Mouse (Mus musculus) liver, embryonic 11.5 days (tissue): ENCODE data around the gene Ppp1r35. TPM values are rescaled to one million over a fixed set of nuclear protein-coding genes. Genes with fewer than 3 reads are reported as not detected.

Experiments
- ATAC-seq: fragments of 200-750 bp; cut with Nextera tagmentation; replicated peaks from 2 replicates; pipeline ENCODE4 v1.8.0; 2017; ENCODE audit warnings: moderate number of reproducible peaks, mild to moderate bottlenecking, moderate TSS enrichment, moderate library complexity; ENCODE audit not compliant: low FRiP score
- DNase-seq: peaks from one replicate; pipeline ENCODE4 v3.0.0-alpha.2; 2017; ENCODE audit warnings: low spot score
- H3K27ac ChIP-seq: fragments of 300-500 bp; sonication (generic); 2 replicates; pipeline ENCODE4 v1.5.1; 2014; ENCODE audit warnings: mild to moderate bottlenecking, low read depth, low read length, control low read depth
- H3K27me3 ChIP-seq: fragments of 300-500 bp; sonication (generic); replicated peaks from 2 replicates; pipeline ENCODE4 v1.6.1; 2014; ENCODE audit warnings: low read length, mixed read lengths; ENCODE audit not compliant: control insufficient read depth, insufficient read depth
- H3K36me3 ChIP-seq: fragments of 300-500 bp; sonication (generic); 2 replicates; pipeline ENCODE4 v1.6.1; 2014; ENCODE audit warnings: mild to moderate bottlenecking, low read length, moderate library complexity, mixed read lengths; ENCODE audit not compliant: control insufficient read depth, insufficient read depth
- H3K4me1 ChIP-seq: fragments of 300-500 bp; sonication (generic); replicated peaks from 2 replicates; pipeline ENCODE4 v1.6.1; 2014; ENCODE audit warnings: low read length, mixed read lengths; ENCODE audit not compliant: control insufficient read depth, insufficient read depth
- H3K4me2 ChIP-seq: fragments of 300-500 bp; sonication (generic); 2 replicates; pipeline ENCODE4 v1.6.1; 2014; ENCODE audit warnings: mild to moderate bottlenecking, control low read depth, moderate library complexity
- H3K4me3 ChIP-seq: fragments of 300-500 bp; sonication (generic); 2 replicates; pipeline ENCODE4 v1.5.1; 2014; ENCODE audit warnings: low read depth, low read length, control low read depth
- H3K9ac ChIP-seq: fragments of 300-500 bp; sonication (generic); 2 replicates; pipeline ENCODE4 v1.6.1; 2014; ENCODE audit warnings: low read depth, low read length, control low read depth
- H3K9me3 ChIP-seq: fragments of 300-500 bp; sonication (generic); 2 replicates; pipeline ENCODE4 v1.6.1; 2016; ENCODE audit warnings: low read length, inconsistent platforms, mixed read lengths; ENCODE audit not compliant: control insufficient read depth
- WGBS: fragments of 180-500 bp; shearing (Covaris S2); extraction: QIAGEN DNeasy Blood & Tissue Kit; methylation state at CpG from one replicate; pipeline ENCODE4 v1.1.7; 2014; 5-methylcytosine and 5-hydroxymethylcytosine counted together
- polyA plus RNA-seq: library from polyadenylated mRNA; unstranded; fragments of >200 nt; fragmentation: Nextera tagmentation; extraction: Ambion mirVana; gene quantifications from 2 replicates; pipeline ENCODE4 v1.2.1, GENCODE M21; 2014

Ppp1r35 gene
- polyA plus RNA-seq, 1 experiment from 2014 or later: 55.0 TPM

- H3K4me3 ChIP-seq: no peak overlapping the region
- H3K9ac ChIP-seq: no peak overlapping the region
- ATAC-seq (no peak), DNase-seq (no peak)
- no peaks in the 10 kb centered on the region for H3K27me3 ChIP-seq
- no peak overlapping the region for H3K27ac ChIP-seq
- H3K36me3 ChIP-seq: peaks cover 4% of the 10 kb centered on the region; the same call in 1 of the 2 replicates
- peaks cover 27% of the 10 kb centered on the region for H3K4me1 ChIP-seq
- H3K9me3 ChIP-seq: no peaks in the 10 kb centered on the region
- no peak overlapping the region for H3K4me2 ChIP-seq
- WGBS: 87% methylated on average over 2 of the region's 2 CpGs
Observed at GRCm38 (mm10) chr5:137775587-137776290, 2.9 kb upstream of the Ppp1r35 start.

GRCm38 (mm10) chr5:137776408-137776918, 2.2 kb upstream of the Ppp1r35 start:
- Histone ChIP-seq H3K36me3 (peaks cover 9% of the 10 kb centered on the region), H3K27ac (no peak overlapping the region; the same call in 1 of the 2 replicates), H3K27me3 (no peaks in the 10 kb centered on the region), H3K4me3 (no peak overlapping the region), H3K4me1 (peaks cover 28% of the 10 kb centered on the region), H3K4me2 (0 out of 2 replicates have a peak overlapping the region, but pooled peaks have one; percentile 3), H3K9me3 (no peaks in the 10 kb centered on the region), H3K9ac (no peak overlapping the region)
- ATAC-seq (no peak), DNase-seq (no peak)
- 33% methylated on average over 5 of the region's 5 CpGs for WGBS

- H3K4me1 ChIP-seq: peaks cover 30% of the 10 kb centered on the region
- no peak overlapping the region; the same call in 1 of the 2 replicates for H3K27ac ChIP-seq
- H3K9ac ChIP-seq: no peak overlapping the region
- no peak overlapping the region for H3K4me3 ChIP-seq
- H3K9me3 ChIP-seq: no peaks in the 10 kb centered on the region
- 75% methylated on average over 7 of the region's 7 CpGs for whole genome bisulfite sequencing
- H3K27me3 ChIP-seq: no peaks in the 10 kb centered on the region
- peaks cover 17% of the 10 kb centered on the region for H3K36me3 ChIP-seq
- DNase-seq: no peak
- no peak for ATAC-seq
- no peak overlapping the region for H3K4me2 ChIP-seq
Observed at GRCm38 (mm10) chr5:137777267-137777845, 1.3 kb upstream of the Ppp1r35 start.

GRCm38 (mm10) chr5:137779053-137779933, 644 bp downstream of the Ppp1r35 start:
- H3K9ac ChIP-seq: peak overlapping the region; percentile 92
- DNase-seq (peak; percentile 65), ATAC-seq (peak; percentile 54)
- no peaks in the 10 kb centered on the region for H3K27me3 ChIP-seq
- peak overlapping the region; percentile 98 for H3K4me2 ChIP-seq
- H3K9me3 ChIP-seq: no peaks in the 10 kb centered on the region
- WGBS: under 1% methylated on average over 70 of the region's 83 CpGs
- peak overlapping the region; percentile 98 for H3K4me3 ChIP-seq
- peaks cover 26% of the 10 kb centered on the region for H3K36me3 ChIP-seq
- peaks cover 32% of the 10 kb centered on the region for H3K4me1 ChIP-seq
- peak overlapping the region; percentile 87 for H3K27ac ChIP-seq

- Histone ChIP-seq H3K9ac (no peak overlapping the region), H3K4me1 (peaks cover 33% of the 10 kb centered on the region)
- no peak for DNase-seq
Observed at GRCm38 (mm10) chr5:137781661-137782060, 3.0 kb downstream of the Ppp1r35 start.

GRCm38 (mm10) chr5:137782776-137783522, 4.3 kb downstream of the Ppp1r35 start:
- Histone ChIP-seq H3K4me1 (peaks cover 35% of the 10 kb centered on the region), H3K27me3 (no peaks in the 10 kb centered on the region), H3K4me3 (peak overlapping the region; percentile 2; the same call in 1 of the 2 replicates), H3K9me3 (no peaks in the 10 kb centered on the region), H3K9ac (no peak overlapping the region), H3K4me2 (peak overlapping the region; percentile 98), H3K27ac (no peak overlapping the region), H3K36me3 (peaks cover 29% of the 10 kb centered on the region)
- no peak for DNase-seq
- WGBS: 86% methylated on average over 13 of the region's 13 CpGs
- no peak for ATAC-seq

More at GRCm38 (mm10) chr5:137781661-137782060, 3.0 kb downstream of the Ppp1r35 start:
- Histone ChIP-seq H3K27ac (no peak overlapping the region), H3K27me3 (no peaks in the 10 kb centered on the region), H3K4me2 (no peak overlapping the region; the same call in 1 of the 2 replicates), H3K9me3 (no peaks in the 10 kb centered on the region), H3K36me3 (peaks cover 29% of the 10 kb centered on the region), H3K4me3 (no peak overlapping the region)
- no peak for ATAC-seq
- WGBS: 86% methylated on average over 7 of the region's 7 CpGs

GRCm38 (mm10) chr5:137783901-137784540, 5.4 kb downstream of the Ppp1r35 start:
- Histone ChIP-seq H3K4me1 (peaks cover 35% of the 10 kb centered on the region), H3K4me2 (peak overlapping the region; percentile 98), H3K27ac (no peak overlapping the region), H3K36me3 (peaks cover 29% of the 10 kb centered on the region), H3K27me3 (no peaks in the 10 kb centered on the region), H3K4me3 (peak overlapping the region; percentile 92), H3K9ac (peak overlapping the region; percentile 97), H3K9me3 (no peaks in the 10 kb centered on the region)
- no peak for DNase-seq
- ATAC-seq: no peak
- WGBS: 68% methylated on average over 9 of the region's 9 CpGs
